Mouse (Mus musculus) stomach, embryonic 16.5 days (tissue): Measurements from ENCODE around the gene Lurap1. TPM values are rescaled to one million over a fixed set of nuclear protein-coding genes. Genes with fewer than 3 reads are reported as not detected.

Experiments
- ATAC-seq: fragments of 200-750 bp; cut with Nextera tagmentation; 2 replicates; pipeline ENCODE4 v1.8.0; 2017; ENCODE audit warnings: moderate number of reproducible peaks, moderate TSS enrichment; ENCODE audit not compliant: insufficient read depth, low FRiP score
- H3K27ac ChIP-seq: fragments of 300-500 bp; sonication (generic); 2 replicates; pipeline ENCODE4 v1.5.1; 2014; ENCODE audit warnings: low read length
- H3K27me3 ChIP-seq: fragments of 300-500 bp; sonication (generic); 2 replicates; pipeline ENCODE4 v1.6.1; 2014; ENCODE audit warnings: low read length, control low read depth, mixed read lengths; ENCODE audit not compliant: control insufficient read depth, insufficient read depth
- H3K36me3 ChIP-seq: fragments of 300-500 bp; sonication (generic); 2 replicates; pipeline ENCODE4 v1.6.1; 2014; ENCODE audit warnings: low read length; ENCODE audit not compliant: control insufficient read depth, insufficient read depth
- H3K4me1 ChIP-seq: fragments of 300-500 bp; sonication (generic); 2 replicates; pipeline ENCODE4 v1.6.1; 2014; ENCODE audit warnings: low read length, control low read depth, mixed read lengths; ENCODE audit not compliant: control insufficient read depth, insufficient read depth
- H3K4me2 ChIP-seq: fragments of 300-500 bp; sonication (generic); 2 replicates; pipeline ENCODE4 v1.6.1; 2014; ENCODE audit warnings: low read depth, low read length, mixed read lengths
- H3K4me3 ChIP-seq: fragments of 300-500 bp; sonication (generic); replicated peaks from 2 replicates; pipeline ENCODE4 v1.5.1; 2014; ENCODE audit warnings: mild to moderate bottlenecking, low read length
- H3K9ac ChIP-seq: fragments of 300-500 bp; sonication (generic); 2 replicates; pipeline ENCODE4 v1.6.1; 2014; ENCODE audit warnings: low read length
- H3K9me3 ChIP-seq: fragments of 300-500 bp; sonication (generic); replicated peaks from 2 replicates; pipeline ENCODE4 v1.6.1; 2016; ENCODE audit warnings: low read length, control low read depth; ENCODE audit not compliant: control insufficient read depth
- WGBS: fragments of 180-500 bp; shearing (Covaris S2); extraction: QIAGEN DNeasy Blood & Tissue Kit; methylation state at CpG from one replicate; pipeline ENCODE4 v1.1.7; 2014; 5-methylcytosine and 5-hydroxymethylcytosine counted together
- polyA plus RNA-seq: library from polyadenylated mRNA; unstranded; fragments of >200 nt; fragmentation: Nextera tagmentation; extraction: Ambion mirVana; gene quantifications from 2 replicates; pipeline ENCODE4 v1.2.1, GENCODE M21; 2015

Lurap1 gene
- polyA plus RNA-seq, 1 experiment from 2014 or later, result 2.6 TPM

GRCm38 (mm10) chr4:116175711-116176542, 24.8 kb upstream of the Lurap1 start:
- Histone ChIP-seq H3K9ac (peak overlapping the region; percentile 70), H3K4me2 (peak overlapping the region; percentile 55), H3K9me3 (no peaks in the 10 kb centered on the region), H3K36me3 (no peaks in the 10 kb centered on the region), H3K27ac (peak overlapping the region; percentile 92), H3K4me1 (peaks cover 24% of the 10 kb centered on the region), H3K4me3 (peak overlapping the region; percentile 32), H3K27me3 (no peaks in the 10 kb centered on the region)
- 51% methylated on average over 7 of the region's 7 CpGs for WGBS
- ATAC-seq, result peak; percentile 72

GRCm38 (mm10) chr4:116175136-116175535, 24.0 kb upstream of the Lurap1 start:
- Histone ChIP-seq H3K4me1 (peaks cover 24% of the 10 kb centered on the region), H3K27me3 (no peaks in the 10 kb centered on the region), H3K9me3 (no peaks in the 10 kb centered on the region), H3K4me2 (no peak overlapping the region), H3K4me3 (no peak overlapping the region), H3K36me3 (no peaks in the 10 kb centered on the region), H3K9ac (no peak overlapping the region), H3K27ac (peak overlapping the region; percentile 60)
- no peak for ATAC-seq

DNA sequence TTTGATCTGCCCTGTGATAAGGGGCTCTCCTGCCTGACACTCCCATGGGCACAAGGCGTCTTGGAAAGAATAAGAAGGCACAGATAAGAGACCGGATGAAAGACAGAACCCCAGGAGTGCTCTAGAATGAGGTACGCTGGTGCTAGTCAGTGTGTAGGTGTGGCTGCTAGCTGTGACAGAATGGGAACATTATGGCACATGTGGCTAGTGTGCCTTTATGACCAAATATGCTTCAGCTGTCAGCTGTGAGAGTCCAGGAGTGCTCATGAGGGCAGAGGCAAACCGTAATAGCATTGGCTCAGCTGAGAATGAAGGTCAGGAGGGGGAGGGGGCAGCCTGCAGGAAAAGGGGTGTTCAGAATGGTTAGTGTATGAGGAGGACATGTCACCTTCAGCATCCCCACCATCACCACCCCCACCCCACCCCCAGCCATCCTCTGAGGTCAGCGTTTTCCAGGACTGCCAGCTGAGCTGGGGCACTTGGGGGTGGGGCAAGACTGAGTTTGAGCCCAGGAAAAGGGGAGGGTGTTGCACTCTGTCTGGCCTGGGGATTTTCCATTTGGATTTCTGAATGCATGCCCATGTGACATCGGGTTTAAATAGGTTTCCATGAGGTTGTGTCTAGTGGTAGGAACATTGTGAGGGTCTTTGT, 23.5 kb upstream of the Lurap1 start:
- Histone ChIP-seq H3K4me2 (no peak overlapping the region), H3K9ac (no peak overlapping the region), H3K4me3 (no peak overlapping the region), H3K9me3 (no peaks in the 10 kb centered on the region), H3K4me1 (peaks cover 24% of the 10 kb centered on the region), H3K36me3 (no peaks in the 10 kb centered on the region), H3K27ac (peak overlapping the region; percentile 60), H3K27me3 (no peaks in the 10 kb centered on the region)
- 0 out of 2 replicates have a peak, but pooled peaks have one; percentile 19 for ATAC-seq
- 38% methylated on average over 6 of the region's 6 CpGs for WGBS

DNA sequence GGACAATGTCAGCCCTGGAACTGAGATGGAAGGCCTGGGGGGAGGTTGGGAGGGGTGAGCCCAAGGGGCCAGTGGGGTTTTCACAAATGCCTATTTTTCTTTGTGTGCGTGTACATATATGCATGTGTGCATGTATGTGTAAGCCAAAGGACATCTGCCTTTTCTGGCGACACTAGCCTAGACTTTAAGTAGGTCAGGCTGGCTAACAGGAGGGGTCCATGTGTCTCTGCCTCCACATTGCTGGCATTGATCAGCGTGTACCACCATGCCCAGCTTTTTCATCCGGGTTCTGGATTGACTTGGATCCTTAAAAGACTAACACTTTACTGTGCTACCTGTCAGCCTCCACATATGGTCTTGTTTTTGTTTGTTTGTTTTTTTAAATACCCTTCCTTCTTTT, 22.6 kb upstream of the Lurap1 start:
- no peaks in the 10 kb centered on the region for H3K9me3 ChIP-seq
- whole genome bisulfite sequencing, result 86% methylated on average over 4 of the region's 4 CpGs
- H3K4me2 ChIP-seq, result no peak overlapping the region
- H3K4me1 ChIP-seq, result peaks cover 24% of the 10 kb centered on the region
- no peaks in the 10 kb centered on the region for H3K27me3 ChIP-seq
- no peak overlapping the region for H3K9ac ChIP-seq
- H3K27ac ChIP-seq, result no peak overlapping the region
- no peak for ATAC-seq
- no peak overlapping the region for H3K4me3 ChIP-seq
- H3K36me3 ChIP-seq, result no peaks in the 10 kb centered on the region

- Histone ChIP-seq H3K27ac (peak within 1 kb of the TSS; percentile 24; the same call in 1 of the 2 replicates), H3K27me3 (no peaks in the 10 kb centered on the region), H3K9ac (no peak within 1 kb of the TSS), H3K4me2 (no peak within 1 kb of the TSS), H3K4me1 (peaks cover 24% of the 10 kb centered on the region), H3K36me3 (no peaks in the 10 kb centered on the region), H3K4me3 (no peak within 1 kb of the TSS), H3K9me3 (no peaks in the 10 kb centered on the region)
- WGBS, result 83% methylated on average over 6 of the region's 6 CpGs
- ATAC-seq, result no peak
Measured at GRCm38 (mm10) chr4:116173072-116173471, 21.9 kb upstream of the Lurap1 start, which contains the start of the genes 1700042G07Rik and Gm49337. Gene 1700042G07Rik, plus strand, starts transcription at chr4:116173372. Gene Gm49337, plus strand, starts transcription at chr4:116173384.

DNA sequence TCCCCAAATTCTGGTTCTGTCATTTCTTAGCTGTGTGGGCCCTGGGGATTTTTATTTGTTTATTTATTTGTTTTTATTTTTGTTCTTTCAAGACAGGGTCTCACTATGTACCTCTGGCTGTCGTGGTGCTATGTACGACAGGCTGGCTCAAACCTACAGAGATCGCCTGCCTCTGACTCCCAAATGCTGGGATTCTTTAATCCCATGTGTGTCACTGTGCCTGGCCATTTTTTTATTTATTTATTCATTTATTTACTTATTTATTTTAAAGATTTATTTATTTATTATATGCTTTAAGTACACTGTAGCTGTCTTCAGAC, 18.2 kb upstream of the Lurap1 start:
- Histone ChIP-seq H3K4me1 (no peaks in the 10 kb centered on the region; the same call in 1 of the 2 replicates), H3K27ac (no peak overlapping the region), H3K36me3 (no peaks in the 10 kb centered on the region), H3K9ac (no peak overlapping the region), H3K4me2 (no peak overlapping the region), H3K9me3 (no peaks in the 10 kb centered on the region), H3K4me3 (no peak overlapping the region), H3K27me3 (no peaks in the 10 kb centered on the region)
- 66% methylated on average over 3 of the region's 3 CpGs for WGBS
- ATAC-seq, result no peak

DNA sequence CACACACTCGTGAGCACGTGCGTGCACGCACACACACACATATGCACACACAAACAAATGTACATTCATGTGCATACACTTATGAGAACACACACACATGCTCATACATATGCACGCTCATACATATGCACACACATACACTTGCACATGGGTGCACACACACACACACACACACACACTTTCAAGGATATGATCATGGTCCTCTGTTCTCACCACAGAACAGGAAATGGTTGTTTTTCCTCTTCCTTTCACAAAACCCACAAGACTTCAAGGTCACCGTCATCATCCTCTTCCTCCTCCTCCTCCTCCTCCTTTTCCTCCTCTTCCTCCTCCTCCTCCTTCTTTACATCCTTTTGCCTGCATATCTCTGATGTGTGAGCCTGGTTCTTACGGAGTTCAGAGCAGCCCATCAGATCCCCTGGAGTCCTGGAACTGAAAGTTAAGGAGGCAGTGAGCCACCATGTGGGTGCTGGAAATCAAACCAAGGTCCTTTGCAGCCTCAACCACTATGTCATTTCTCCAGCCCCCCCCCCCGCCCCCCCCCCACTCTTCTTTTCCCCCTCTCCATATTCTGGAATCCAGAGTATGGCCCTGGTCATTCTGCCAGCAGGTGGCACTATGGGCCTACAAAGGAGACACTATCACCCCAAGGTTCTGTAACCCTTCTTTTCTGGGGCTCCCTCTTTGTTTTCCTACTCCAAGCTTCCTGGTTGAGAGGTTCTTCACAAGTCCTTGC, 17.6 kb upstream of the Lurap1 start:
- H3K27ac ChIP-seq, result no peak overlapping the region
- no peaks in the 10 kb centered on the region for H3K4me1 ChIP-seq
- H3K9me3 ChIP-seq, result no peaks in the 10 kb centered on the region
- H3K4me3 ChIP-seq, result no peak overlapping the region
- H3K36me3 ChIP-seq, result no peaks in the 10 kb centered on the region
- WGBS, result 66% methylated on average over 8 of the region's 8 CpGs
- no peak overlapping the region for H3K9ac ChIP-seq
- no peaks in the 10 kb centered on the region for H3K27me3 ChIP-seq
- no peak overlapping the region for H3K4me2 ChIP-seq
- 0 out of 2 replicates have a peak, but pooled peaks have one; percentile 23 for ATAC-seq

DNA sequence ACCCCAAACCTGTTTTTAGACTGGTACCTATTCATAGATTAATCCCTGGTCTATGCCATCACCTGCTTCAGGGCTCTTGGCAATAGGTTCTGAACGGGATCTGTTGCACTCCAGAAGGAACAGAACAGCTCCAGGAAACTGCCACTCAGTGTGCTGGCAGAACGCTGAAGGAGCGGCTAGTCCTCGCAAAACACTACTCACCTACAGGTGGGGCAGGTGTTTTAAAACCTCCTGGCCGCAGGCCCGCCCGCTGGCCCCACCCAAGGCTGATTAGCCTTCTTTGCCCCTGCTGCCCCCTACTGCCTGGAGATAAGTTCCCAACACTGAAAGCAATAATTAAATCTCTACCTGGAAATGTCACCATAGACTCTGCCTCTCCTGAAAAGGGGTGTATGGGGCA, 16.3 kb upstream of the Lurap1 start, which contains the start of gene Tspan1:
Gene Tspan1 (minus strand): TSS at position 198 of the 400 bp plus-strand sequence.
- Histone ChIP-seq H3K27me3 (no peaks in the 10 kb centered on the region), H3K9me3 (no peaks in the 10 kb centered on the region), H3K4me3 (peak within 1 kb of the TSS; percentile 24), H3K27ac (peak within 1 kb of the TSS; percentile 64), H3K4me1 (no peaks in the 10 kb centered on the region), H3K9ac (peak within 1 kb of the TSS; percentile 43), H3K36me3 (no peaks in the 10 kb centered on the region), H3K4me2 (peak within 1 kb of the TSS; percentile 38)
- ATAC-seq, result peak; percentile 56
- WGBS, result 25% methylated on average over 7 of the region's 7 CpGs
